Mouse (Mus musculus): ENCODE data around the gene Usp3. TPM values are rescaled to one million over a fixed set of nuclear protein-coding genes. Genes with fewer than 3 reads are reported as not detected.
A peak's percentile ranks its signal among the peaks of the same experiment; 100 is the strongest.

Usp3 gene
- polyA plus RNA-seq, 1 experiment from 2014 or later: 104 TPM

DNA sequence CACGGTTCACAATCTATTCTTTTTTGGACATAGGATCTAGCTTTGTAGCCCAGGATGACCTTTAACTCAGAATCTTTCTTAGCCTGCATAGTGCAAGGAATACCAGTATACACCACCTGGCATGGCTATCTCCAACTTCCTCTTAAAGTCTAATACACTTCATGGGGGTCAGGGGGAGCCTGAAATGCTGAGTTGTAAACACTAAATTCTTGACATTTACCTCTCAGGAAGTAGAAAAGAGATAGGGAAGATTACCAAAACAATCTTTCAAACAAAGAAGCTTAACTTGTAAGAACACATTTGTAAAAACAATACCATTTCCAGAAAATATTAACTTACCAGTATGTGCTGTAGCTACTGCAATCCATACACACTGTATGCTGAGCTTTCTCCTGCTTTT is 30.7 kb downstream of the Usp3 start:
- H3K9ac ChIP-seq (ENCODE audit: low read length): no peak overlapping the region
- H3K4me3 ChIP-seq (ENCODE audit: low read depth, low read length): no peak overlapping the region
- H3K27ac ChIP-seq (ENCODE audit: low read depth, low read length): no peak overlapping the region
- H3K36me3 ChIP-seq (ENCODE audit: control insufficient read depth, insufficient read depth, low read length): no peaks in the 10 kb centered on the region
- no peak overlapping the region for H3K4me2 ChIP-seq
- H3K27me3 ChIP-seq (ENCODE audit: control insufficient read depth, insufficient read depth, low read length): no peaks in the 10 kb centered on the region
- DNase-seq (ENCODE audit: low spot score, missing footprints): no peak
- H3K4me1 ChIP-seq (ENCODE audit: control insufficient read depth, insufficient read depth, low read length): no peaks in the 10 kb centered on the region
- no peak for ATAC-seq (ENCODE audit: low FRiP score)
- 88% methylated on average over 1 of the region's 1 CpGs for WGBS
- H3K9me3 ChIP-seq (ENCODE audit: control insufficient read depth, low read length): no peaks in the 10 kb centered on the region

GRCm38 (mm10) chr9:66561496-66561895 is 31.4 kb downstream of the Usp3 start:
- Histone ChIP-seq H3K27me3 (ENCODE audit: control insufficient read depth, insufficient read depth, low read length) (no peaks in the 10 kb centered on the region), H3K27ac (ENCODE audit: low read depth, low read length) (no peak overlapping the region), H3K4me3 (ENCODE audit: low read depth, low read length) (no peak overlapping the region), H3K4me2 (no peak overlapping the region), H3K9me3 (ENCODE audit: control insufficient read depth, low read length) (no peaks in the 10 kb centered on the region), H3K4me1 (ENCODE audit: control insufficient read depth, insufficient read depth, low read length) (no peaks in the 10 kb centered on the region), H3K9ac (ENCODE audit: low read length) (no peak overlapping the region), H3K36me3 (ENCODE audit: control insufficient read depth, insufficient read depth, low read length) (no peaks in the 10 kb centered on the region)
- no peak for ATAC-seq (ENCODE audit: low FRiP score)
- DNase-seq (ENCODE audit: low spot score, missing footprints): no peak
- 99% methylated on average over 2 of the region's 2 CpGs for WGBS

DNA sequence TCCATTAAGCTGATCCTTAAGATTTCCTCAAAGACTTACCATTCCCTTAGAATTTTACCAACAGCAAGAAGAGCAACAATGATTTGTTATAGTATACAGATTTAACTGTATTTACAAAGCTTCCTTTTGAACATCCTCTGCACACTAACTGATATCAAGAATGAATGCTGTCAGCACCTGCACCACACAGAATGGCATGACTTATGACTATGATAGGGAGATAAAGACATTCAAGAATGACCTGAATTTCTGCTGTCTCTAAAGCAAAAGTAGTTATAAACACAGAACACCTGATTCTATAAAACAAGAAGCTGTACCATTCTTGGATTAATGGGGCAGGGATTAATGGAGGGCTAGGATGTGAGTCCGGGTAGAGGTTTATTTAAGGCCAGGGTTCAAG is 32.2 kb downstream of the Usp3 start:
- DNase-seq (ENCODE audit: low spot score, missing footprints) (no peak), ATAC-seq (ENCODE audit: low FRiP score) (no peak)
- Histone ChIP-seq H3K4me1 (ENCODE audit: control insufficient read depth, insufficient read depth, low read length) (no peaks in the 10 kb centered on the region), H3K36me3 (ENCODE audit: control insufficient read depth, insufficient read depth, low read length) (no peaks in the 10 kb centered on the region), H3K27ac (ENCODE audit: low read depth, low read length) (no peak overlapping the region), H3K4me3 (ENCODE audit: low read depth, low read length) (no peak overlapping the region), H3K27me3 (ENCODE audit: control insufficient read depth, insufficient read depth, low read length) (no peaks in the 10 kb centered on the region), H3K9me3 (ENCODE audit: control insufficient read depth, low read length) (no peaks in the 10 kb centered on the region), H3K4me2 (no peak overlapping the region), H3K9ac (ENCODE audit: low read length) (no peak overlapping the region)
- 82% methylated on average over 1 of the region's 1 CpGs for WGBS

DNA sequence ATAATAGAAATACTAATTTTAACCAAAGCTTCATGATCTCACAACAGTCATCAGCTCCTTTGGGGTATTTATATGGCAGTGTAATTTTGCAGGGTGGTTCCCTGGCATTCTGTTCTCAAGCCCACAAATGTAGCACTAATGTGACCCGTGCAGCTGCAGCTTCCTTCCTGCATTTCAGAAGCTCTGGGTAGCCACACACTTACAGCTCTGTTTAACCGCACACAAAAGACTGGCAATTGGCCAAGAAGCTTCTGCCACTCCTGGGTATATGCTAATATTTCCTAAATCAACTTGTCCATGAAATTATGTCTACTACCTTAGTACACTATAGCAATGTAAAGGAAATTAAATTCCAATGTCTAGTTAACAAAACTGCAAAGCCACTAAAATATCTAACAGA is 32.6 kb downstream of the Usp3 start:
- H3K4me2 ChIP-seq: no peak overlapping the region
- H3K4me1 ChIP-seq (ENCODE audit: control insufficient read depth, insufficient read depth, low read length): no peaks in the 10 kb centered on the region
- DNase-seq (ENCODE audit: low spot score, missing footprints): no peak
- ATAC-seq (ENCODE audit: low FRiP score): no peak
- no peak overlapping the region for H3K9ac ChIP-seq (ENCODE audit: low read length)
- H3K36me3 ChIP-seq (ENCODE audit: control insufficient read depth, insufficient read depth, low read length): no peaks in the 10 kb centered on the region
- H3K27ac ChIP-seq (ENCODE audit: low read depth, low read length): no peak overlapping the region
- no peaks in the 10 kb centered on the region for H3K27me3 ChIP-seq (ENCODE audit: control insufficient read depth, insufficient read depth, low read length)
- H3K9me3 ChIP-seq (ENCODE audit: control insufficient read depth, low read length): no peaks in the 10 kb centered on the region
- no peak overlapping the region for H3K4me3 ChIP-seq (ENCODE audit: low read depth, low read length)
- WGBS: 58% methylated on average over 2 of the region's 2 CpGs

DNA sequence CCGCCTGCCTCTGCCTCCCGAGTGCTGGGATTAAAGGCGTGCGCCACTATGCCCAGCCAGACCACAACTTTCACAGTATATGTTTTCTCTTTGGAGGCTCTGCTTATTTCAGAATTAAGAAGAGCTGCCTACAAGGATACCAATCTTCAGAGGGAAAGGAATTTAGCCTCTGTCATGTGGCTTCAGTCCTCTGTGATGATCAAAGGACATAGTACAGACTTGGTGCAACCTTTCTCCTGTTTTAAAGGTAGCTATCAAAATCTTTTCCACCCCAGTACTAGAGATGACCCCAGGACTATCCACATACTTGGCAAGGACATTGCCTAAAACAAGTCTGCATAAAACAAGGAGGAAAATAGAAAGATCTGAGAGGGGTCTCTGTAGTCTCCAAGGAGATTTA is 34.0 kb downstream of the Usp3 start:
- H3K9me3 ChIP-seq (ENCODE audit: control insufficient read depth, low read length): no peaks in the 10 kb centered on the region
- 99% methylated on average over 4 of the region's 4 CpGs for WGBS
- H3K4me3 ChIP-seq (ENCODE audit: low read depth, low read length): no peak overlapping the region
- ATAC-seq (ENCODE audit: low FRiP score): no peak
- DNase-seq (ENCODE audit: low spot score, missing footprints): no peak
- no peak overlapping the region for H3K27ac ChIP-seq (ENCODE audit: low read depth, low read length)
- no peaks in the 10 kb centered on the region for H3K27me3 ChIP-seq (ENCODE audit: control insufficient read depth, insufficient read depth, low read length)
- H3K36me3 ChIP-seq (ENCODE audit: control insufficient read depth, insufficient read depth, low read length): no peaks in the 10 kb centered on the region
- H3K9ac ChIP-seq (ENCODE audit: low read length): no peak overlapping the region
- no peaks in the 10 kb centered on the region for H3K4me1 ChIP-seq (ENCODE audit: control insufficient read depth, insufficient read depth, low read length)
- H3K4me2 ChIP-seq: no peak overlapping the region

- no peaks in the 10 kb centered on the region for H3K27me3 ChIP-seq (ENCODE audit: control insufficient read depth, insufficient read depth, low read length)
- H3K36me3 ChIP-seq (ENCODE audit: control insufficient read depth, insufficient read depth, low read length): peaks cover 5% of the 10 kb centered on the region; the same call in 1 of the 2 replicates
- H3K27ac ChIP-seq (ENCODE audit: low read depth, low read length): no peak overlapping the region
- H3K4me1 ChIP-seq (ENCODE audit: control insufficient read depth, insufficient read depth, low read length): no peaks in the 10 kb centered on the region
- DNase-seq (ENCODE audit: low spot score, missing footprints) (no peak), ATAC-seq (ENCODE audit: low FRiP score) (no peak)
- no peak overlapping the region for H3K9ac ChIP-seq (ENCODE audit: low read length)
- H3K9me3 ChIP-seq (ENCODE audit: control insufficient read depth, low read length): no peaks in the 10 kb centered on the region
- H3K4me2 ChIP-seq: no peak overlapping the region
- WGBS: 91% methylated on average over 4 of the region's 4 CpGs
- no peak overlapping the region for H3K4me3 ChIP-seq (ENCODE audit: low read depth, low read length)
Measured at GRCm38 (mm10) chr9:66542785-66543184, 50.2 kb downstream of the Usp3 start.

GRCm38 (mm10) chr9:66521595-66521994 is 71.3 kb downstream of the Usp3 start:
- WGBS: 100% methylated on average over 3 of the region's 3 CpGs
- no peak overlapping the region for H3K9ac ChIP-seq (ENCODE audit: low read length)
- no peak overlapping the region for H3K27ac ChIP-seq (ENCODE audit: low read depth, low read length)
- H3K4me2 ChIP-seq: no peak overlapping the region
- H3K36me3 ChIP-seq (ENCODE audit: control insufficient read depth, insufficient read depth, low read length): peaks cover 23% of the 10 kb centered on the region
- ATAC-seq (ENCODE audit: low FRiP score): no peak
- no peak for DNase-seq (ENCODE audit: low spot score, missing footprints)
- no peaks in the 10 kb centered on the region for H3K9me3 ChIP-seq (ENCODE audit: control insufficient read depth, low read length)
- no peaks in the 10 kb centered on the region for H3K27me3 ChIP-seq (ENCODE audit: control insufficient read depth, insufficient read depth, low read length)
- H3K4me1 ChIP-seq (ENCODE audit: control insufficient read depth, insufficient read depth, low read length): no peaks in the 10 kb centered on the region
- H3K4me3 ChIP-seq (ENCODE audit: low read depth, low read length): no peak overlapping the region

GRCm38 (mm10) chr9:66520299-66520698 is 72.6 kb downstream of the Usp3 start:
- H3K36me3 ChIP-seq (ENCODE audit: control insufficient read depth, insufficient read depth, low read length): peaks cover 27% of the 10 kb centered on the region; the same call in 1 of the 2 replicates
- WGBS: 93% methylated on average over 4 of the region's 4 CpGs

DNA sequence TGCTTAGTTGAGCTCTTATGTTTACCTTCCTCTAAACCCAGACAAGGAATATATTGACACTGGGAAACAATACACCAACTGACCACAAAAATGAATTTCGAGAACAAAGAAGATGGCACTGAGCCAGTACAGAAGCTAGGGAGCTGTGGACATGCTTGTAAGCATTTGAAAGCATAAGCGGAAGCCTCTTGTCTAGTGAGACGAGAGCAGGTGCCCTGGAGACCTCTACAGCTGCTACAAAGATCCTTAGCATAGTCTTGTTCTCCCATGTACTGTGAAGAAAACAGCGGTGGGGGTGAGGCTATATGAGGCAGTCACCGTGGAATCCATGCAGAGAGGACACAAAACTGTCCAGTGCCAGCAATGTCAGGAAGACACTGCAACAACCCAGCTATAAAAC is 74.0 kb downstream of the Usp3 start:
- no peak overlapping the region for H3K27ac ChIP-seq (ENCODE audit: low read depth, low read length)
- no peaks in the 10 kb centered on the region for H3K27me3 ChIP-seq (ENCODE audit: control insufficient read depth, insufficient read depth, low read length)
- no peak overlapping the region for H3K4me2 ChIP-seq
- no peaks in the 10 kb centered on the region for H3K4me1 ChIP-seq (ENCODE audit: control insufficient read depth, insufficient read depth, low read length)
- H3K36me3 ChIP-seq (ENCODE audit: control insufficient read depth, insufficient read depth, low read length): peaks cover 25% of the 10 kb centered on the region; the same call in 1 of the 2 replicates
- peak; percentile 78 for DNase-seq (ENCODE audit: low spot score, missing footprints)
- no peak overlapping the region for H3K9ac ChIP-seq (ENCODE audit: low read length)
- no peak for ATAC-seq (ENCODE audit: low FRiP score)
- no peak overlapping the region for H3K4me3 ChIP-seq (ENCODE audit: low read depth, low read length)
- H3K9me3 ChIP-seq (ENCODE audit: control insufficient read depth, low read length): no peaks in the 10 kb centered on the region
- 78% methylated on average over 5 of the region's 5 CpGs for WGBS

More at GRCm38 (mm10) chr9:66520299-66520698, 72.6 kb downstream of the Usp3 start:
- no peak overlapping the region for H3K9ac ChIP-seq (ENCODE audit: low read length)
- H3K27me3 ChIP-seq (ENCODE audit: control insufficient read depth, insufficient read depth, low read length): no peaks in the 10 kb centered on the region
- ATAC-seq (ENCODE audit: low FRiP score): no peak
- no peaks in the 10 kb centered on the region for H3K9me3 ChIP-seq (ENCODE audit: control insufficient read depth, low read length)
- peak; percentile 59 for DNase-seq (ENCODE audit: low spot score, missing footprints)
- H3K4me1 ChIP-seq (ENCODE audit: control insufficient read depth, insufficient read depth, low read length): no peaks in the 10 kb centered on the region
- no peak overlapping the region for H3K27ac ChIP-seq (ENCODE audit: low read depth, low read length)
- no peak overlapping the region for H3K4me2 ChIP-seq
- H3K4me3 ChIP-seq (ENCODE audit: low read depth, low read length): no peak overlapping the region

DNA sequence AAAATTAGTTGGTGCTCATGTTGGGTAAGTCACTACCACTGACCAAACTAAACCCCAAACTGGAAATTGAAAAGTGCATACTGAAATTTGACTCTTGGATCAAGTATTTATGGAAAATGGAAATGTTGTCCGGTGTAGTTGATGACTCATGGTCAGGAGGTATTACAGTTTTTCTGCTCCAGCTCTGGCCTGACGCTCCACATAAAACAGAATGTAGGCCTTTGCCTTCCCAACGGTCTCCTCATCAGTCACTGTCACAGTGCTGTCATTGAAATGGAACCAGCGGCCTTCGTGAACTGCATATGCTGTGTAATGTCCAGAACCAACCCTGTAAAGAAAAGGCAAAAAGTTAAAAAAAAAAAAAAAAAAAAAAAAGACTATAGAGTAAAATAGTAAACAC is 74.7 kb downstream of the Usp3 start:
- Histone ChIP-seq H3K9me3 (ENCODE audit: control insufficient read depth, low read length) (no peaks in the 10 kb centered on the region), H3K4me3 (ENCODE audit: low read depth, low read length) (no peak overlapping the region), H3K4me2 (no peak overlapping the region), H3K27ac (ENCODE audit: low read depth, low read length) (no peak overlapping the region), H3K9ac (ENCODE audit: low read length) (no peak overlapping the region), H3K4me1 (ENCODE audit: control insufficient read depth, insufficient read depth, low read length) (no peaks in the 10 kb centered on the region), H3K36me3 (ENCODE audit: control insufficient read depth, insufficient read depth, low read length) (peaks cover 27% of the 10 kb centered on the region; the same call in 1 of the 2 replicates), H3K27me3 (ENCODE audit: control insufficient read depth, insufficient read depth, low read length) (no peaks in the 10 kb centered on the region)
- ATAC-seq (ENCODE audit: low FRiP score): no peak
- no peak for DNase-seq (ENCODE audit: low spot score, missing footprints)
- 98% methylated on average over 5 of the region's 5 CpGs for WGBS

All from midbrain, embryonic 11.5 days (tissue).